Mouse (Mus musculus) cerebellum, postnatal 4 days (tissue): ENCODE measurements at regions not wholly inside any gene's neighbourhood (a gene's known extent, or its start where the extent isn't known, plus 50 kb on each side); places are given as distances from the start of the nearest gene placed in this dataset.
A peak's percentile ranks its signal among the peaks of the same experiment; 100 is the strongest.

Experiments
- DNase-seq, 2 experiments: peaks; one replicate each; pipeline ENCODE4 v3.0.0; 2022; ENCODE audit warnings: low spot score in 2 of 2, mixed read lengths in 1 of 2

DNA sequence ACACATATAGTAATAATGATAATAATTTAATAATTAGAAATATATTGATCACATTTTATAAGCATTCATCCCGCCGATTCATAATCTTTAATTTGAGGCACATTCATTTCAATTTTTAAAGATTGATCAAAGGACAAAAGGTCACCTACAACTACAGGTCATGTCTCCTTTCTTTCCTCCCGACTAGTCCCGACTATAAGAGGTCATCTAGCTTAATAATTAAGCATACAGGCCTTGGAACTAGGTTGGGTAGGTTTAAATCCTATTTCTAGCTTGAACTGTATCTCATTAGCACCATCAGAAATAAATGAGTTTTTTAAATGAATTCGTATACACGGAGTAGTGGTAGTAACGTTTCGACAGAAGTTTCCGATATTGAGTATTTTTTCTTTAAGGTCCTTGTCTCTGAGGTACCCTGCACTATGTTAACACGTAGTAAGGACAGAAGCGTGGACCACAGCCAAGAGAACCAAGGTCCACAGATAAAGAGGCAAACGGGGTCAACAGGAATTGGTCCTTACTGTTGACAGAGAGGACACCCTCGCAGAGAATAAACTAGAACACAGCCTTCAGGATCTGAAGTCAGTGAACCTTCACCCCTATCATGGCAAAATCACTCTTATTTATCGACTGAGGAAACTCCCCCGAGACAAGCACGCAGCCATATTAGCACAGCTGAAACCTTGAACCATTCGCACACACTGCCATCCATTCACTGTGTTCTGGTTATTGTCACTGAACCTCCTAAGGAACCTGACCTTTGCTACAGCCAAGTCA is 185.8 kb upstream of the Jmjd1c start:
- no peak for DNase-seq

DNA sequence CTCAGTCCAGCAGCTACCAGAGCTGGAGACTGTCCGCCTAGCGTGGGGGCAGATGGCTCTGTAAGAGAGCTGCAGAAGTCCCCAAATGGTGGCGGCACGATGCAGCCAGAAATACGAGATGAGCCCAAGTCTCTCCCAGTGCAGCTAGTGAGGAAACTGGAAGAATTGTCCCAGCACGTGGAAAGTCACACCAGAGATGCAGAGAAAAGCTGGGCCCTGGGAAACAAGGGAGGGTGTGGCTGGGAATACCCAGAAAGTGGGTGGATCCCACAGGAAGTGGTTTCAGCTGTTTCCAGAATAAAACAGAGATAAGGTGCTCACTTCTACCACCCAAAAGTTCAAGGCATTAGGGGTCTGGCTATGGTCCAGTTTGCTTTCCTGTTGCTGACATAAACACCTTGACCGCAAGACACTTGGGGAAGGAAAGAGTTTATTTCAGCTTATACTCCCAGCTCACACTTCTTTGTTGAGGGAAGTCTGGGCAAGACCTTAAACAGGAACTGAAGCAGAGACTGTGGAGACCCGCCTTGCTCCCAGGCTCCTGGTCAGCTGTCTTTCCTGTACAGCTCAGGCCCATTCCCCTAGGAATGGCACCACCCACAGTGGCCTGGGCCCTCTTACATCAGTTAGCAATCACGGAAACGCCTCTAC is 184.5 kb upstream of the Jmjd1c start:
- no peak for DNase-seq

DNA sequence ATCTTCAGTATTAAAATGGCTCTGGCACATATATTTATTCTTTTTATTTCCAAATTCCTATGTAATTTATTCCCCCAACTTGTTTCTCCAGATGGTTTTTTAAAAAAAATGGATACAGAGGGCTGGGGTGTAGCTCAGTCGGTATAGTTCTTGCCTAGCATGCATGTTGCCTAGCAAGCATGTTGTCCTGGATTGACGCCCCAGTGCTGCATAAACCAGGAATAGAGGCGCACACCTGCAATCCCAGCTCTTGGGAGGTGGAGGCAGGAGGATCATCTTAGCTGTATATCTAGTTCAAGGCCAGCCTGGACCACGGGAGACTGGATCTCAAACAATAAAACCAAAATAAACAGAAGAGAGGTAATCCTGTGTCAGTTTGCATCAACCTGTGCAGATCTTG is 183.5 kb upstream of the Jmjd1c start:
- no peak for DNase-seq

DNA sequence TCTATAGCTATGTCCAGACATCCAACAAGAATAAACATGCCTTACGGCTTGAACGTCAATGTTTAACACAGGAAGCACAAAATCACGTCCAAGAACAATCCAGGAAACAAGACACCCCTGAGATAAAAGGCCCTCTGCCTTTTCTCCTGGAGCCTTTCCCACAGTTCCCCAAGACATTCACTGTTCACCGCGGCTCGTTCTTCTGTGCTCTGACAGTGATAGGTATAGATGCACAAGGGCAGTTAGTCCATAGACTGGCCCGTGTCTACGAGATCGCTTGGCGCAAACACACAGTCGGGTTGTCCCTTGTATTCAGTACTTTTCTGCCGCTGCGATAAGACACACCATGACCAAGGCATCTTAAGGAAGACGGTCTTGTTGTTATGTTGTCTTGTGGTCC is 182.7 kb upstream of the Jmjd1c start:
- DNase-seq: no peak

DNA sequence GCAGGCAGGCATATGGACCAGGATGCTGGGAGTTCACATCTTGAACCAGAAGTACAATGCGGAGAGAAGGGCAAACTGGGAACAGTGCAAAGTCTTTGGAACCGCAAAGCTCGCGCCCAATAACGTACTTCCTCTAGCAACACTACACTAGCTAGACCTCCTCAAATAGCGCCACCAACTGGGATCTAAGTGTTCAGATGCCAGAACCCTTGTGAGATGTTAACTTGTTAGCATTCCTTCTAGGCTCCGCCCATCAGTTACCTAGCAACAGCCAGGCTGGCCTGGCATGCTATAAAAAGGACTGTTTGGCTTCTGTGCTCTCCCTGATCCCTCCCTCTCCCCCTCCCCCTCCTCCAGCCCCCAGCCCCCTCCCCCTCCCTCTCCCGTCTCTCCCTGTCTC is 182.3 kb upstream of the Jmjd1c start:
- peak in 1 of 2 experiments; percentile 48 for DNase-seq

DNA sequence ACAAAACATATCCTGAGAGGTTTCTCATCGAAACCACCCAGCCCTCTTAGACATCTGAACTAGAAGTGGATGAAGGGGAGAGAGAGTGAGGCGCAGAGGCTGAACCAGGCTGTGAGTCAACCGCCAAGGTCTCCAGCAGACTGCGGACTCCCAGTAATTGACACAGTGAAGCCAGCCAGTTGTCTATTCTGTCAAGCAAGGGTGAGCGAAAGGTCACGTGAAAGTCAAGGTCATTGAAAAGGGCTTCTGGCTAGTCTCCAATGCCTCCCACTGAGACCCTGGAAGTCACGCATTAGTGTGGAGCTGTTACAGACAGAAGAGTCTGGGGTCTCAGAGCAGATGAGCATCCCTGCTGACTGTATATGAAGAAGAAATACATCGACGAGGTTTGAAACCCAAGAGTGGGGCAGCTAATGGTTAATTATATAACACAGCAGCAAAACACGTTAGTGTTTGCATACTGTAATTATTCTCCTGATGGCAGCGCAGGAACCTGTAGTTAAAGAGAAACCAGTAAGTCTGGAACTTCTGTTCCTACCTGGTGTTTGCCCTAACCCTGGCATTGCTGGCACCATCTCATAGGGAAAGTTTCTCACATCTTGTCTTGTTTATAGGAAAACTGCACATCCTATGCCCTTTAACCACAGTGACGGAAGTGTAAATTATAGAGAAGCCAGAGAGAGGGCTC is 181.5 kb upstream of the Jmjd1c start:
- peak in 1 of 2 experiments; percentile 38 for DNase-seq

DNA sequence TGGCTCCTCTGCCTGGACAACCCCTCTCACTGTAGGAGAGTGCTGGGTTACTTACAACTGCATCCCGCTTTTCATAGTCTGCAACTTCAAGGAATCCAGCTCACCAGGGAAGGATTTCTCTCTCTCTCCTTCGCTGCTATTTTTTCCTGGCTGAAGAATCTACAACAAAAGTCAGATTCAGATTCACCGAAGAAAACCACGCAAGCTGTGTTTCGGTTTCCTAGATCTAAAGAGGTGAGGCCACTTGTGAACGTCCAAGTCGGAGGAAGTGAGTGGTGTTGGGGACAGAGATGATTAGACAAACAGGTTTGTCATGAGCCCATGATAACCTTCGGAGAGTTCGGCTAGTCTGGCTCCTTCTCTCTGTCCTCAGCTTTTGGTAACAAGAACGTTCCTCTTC is 180.1 kb upstream of the Jmjd1c start:
- DNase-seq: no peak

DNA sequence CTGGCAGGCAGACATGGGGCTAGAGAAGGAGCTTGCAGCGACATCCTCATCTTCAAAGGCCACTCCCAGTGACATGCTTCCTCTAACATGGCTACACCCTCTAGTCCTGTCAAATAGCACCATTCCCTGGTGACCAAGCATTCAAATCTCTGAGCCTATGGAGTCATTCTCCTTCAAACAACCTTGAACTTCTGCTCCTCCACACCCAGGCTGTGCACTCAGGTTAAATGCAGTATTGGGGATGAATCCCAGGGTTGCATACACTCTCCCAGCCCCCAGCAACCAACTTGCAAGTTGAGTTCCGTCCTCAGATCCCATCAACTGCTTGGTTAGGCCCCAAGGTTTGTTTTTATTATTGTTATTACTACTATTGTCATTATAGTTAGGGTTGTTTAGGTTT is 178.2 kb upstream of the Jmjd1c start:
- no peak for DNase-seq

DNA sequence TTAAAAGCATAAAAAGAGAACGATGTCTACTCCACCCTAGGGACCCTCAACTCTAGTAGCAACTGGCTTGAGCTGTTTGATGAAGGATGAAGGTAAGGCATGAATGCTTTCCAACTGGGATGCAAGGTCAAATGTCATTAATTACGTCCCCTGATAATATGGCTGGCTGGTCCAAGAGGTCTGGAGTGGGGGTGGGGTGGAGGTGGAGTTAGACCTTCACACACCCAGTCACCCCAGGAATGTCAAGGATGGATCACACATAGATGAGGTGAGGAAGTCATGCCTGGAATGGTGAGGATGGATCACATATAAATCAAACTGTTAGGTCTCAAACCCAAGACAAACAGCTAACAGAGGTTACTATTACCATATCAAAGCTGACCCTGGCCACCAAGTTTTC is 177.2 kb upstream of the Jmjd1c start:
- DNase-seq: no peak

DNA sequence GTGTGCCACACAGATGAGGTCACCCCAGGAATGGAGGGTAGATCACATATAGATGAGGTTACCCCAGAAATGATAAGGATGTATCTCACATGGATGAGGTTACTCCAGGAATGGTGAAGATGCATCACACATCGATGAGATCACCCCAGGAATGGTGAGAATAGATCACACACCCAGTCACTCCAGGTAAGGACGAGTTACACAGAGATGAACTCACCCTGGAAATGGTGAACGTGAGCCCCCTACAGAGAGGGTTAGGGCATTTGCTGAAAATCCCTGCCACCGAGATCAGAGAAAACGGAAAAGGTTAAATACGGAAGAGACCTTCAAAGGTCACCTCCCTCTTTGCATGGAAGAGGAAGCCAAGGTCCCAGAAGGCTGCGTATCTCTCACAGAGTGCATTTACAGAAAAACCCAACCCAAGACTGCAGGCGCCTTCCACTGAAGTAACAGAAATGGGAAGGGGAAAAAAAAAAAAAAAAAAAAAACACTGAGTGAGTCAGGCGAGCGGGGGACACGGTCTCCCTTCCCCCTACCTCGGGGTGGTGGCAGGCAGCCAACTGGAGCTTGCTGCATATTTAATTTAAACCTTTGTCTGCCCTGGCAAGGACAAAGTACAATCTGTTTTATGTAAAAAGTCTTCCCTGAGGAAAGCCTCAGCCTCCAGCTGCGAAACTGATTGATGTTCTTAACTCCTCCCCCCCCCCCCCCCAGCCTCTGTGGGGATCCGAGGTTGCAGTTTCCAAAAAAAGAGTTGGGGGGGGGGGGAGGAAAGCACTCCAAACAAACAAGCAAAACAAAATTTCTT is 175.8 kb upstream of the Jmjd1c start:
- peak; percentile 86 to 93 for DNase-seq

DNA sequence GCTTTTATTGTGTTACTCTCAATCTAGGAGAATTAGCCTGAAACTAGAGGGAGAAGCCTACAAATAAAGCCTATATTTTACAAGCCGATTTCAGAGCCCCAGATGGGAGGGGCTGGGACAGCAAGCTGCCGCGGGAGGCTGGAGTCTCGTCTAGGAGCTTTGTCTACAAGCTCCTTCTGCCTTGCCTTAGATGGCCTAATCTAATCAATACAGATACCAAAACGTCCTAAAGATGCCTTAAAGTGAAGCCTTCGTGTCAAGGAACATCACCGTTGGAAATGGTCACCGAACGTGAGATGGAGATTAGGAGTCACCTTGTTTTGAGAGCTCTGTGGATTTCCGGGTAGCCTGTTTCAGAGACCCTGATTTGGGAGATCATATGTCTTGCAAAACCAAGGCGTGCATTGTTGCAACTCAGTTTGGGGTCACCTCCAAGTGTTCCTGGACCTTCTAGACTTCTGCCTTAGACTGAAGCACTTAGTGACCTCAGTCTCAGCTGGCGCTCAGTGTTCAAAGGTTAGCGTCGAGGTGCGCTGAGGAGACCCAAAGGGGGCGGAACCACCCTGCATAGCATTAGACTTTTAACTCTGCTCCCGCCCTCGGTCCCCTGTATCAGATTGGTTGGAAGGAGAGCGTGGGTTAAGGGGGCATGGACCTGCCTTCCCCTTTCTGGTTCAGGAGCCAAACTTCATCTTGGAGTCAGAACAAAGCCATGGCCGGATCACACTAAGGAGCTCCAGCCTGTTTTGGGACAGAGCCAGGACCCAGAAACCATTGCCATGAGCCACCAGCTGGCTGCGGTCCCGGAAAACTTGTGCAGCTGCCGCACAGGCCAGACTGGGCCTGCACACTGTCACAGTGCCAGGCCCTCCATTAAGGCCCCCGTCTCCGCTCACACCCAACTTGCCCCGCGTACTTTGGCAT is 174.9 kb upstream of the Jmjd1c start:
- DNase-seq: peak; percentile 89 to 98

DNA sequence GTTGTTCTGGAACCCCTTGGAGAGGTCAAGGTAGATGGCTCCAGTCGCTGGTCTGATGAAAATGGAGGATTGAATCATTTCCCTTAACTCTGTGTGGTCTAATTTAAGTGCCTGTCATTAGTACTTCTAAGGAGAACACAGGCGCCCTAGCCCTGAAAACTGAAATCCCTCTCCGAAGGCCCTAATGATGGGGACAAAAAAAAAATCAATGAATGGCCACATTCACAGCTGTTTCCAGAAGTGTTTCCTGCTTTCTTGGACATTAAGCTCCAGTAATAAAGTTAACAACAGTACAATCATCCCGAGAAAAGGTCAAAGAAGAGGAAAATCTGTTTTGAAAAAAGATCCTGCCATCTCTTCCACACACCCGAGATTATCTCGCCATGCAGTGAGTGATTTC is 174.1 kb upstream of the Jmjd1c start:
- DNase-seq: no peak

DNA sequence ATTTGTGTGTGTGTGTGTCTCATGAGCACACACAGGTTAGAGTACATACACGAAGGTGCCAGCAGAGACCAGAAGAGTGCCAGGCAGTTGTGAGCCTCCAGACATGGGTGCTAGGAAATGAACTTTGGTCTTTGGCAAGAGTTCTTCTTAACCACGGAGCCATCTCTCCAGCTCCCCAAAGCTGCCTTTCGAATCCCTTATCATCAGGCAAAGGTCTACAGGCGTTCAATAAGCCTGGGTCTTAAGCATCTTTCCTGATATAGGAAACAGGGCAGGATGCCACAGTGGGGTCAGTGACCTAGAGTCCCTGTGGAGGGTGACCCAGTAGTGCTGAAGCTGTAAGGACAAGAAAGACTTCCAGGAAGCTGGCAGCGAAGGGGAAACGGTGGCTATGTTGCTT is 173.6 kb upstream of the Jmjd1c start:
- no peak for DNase-seq

DNA sequence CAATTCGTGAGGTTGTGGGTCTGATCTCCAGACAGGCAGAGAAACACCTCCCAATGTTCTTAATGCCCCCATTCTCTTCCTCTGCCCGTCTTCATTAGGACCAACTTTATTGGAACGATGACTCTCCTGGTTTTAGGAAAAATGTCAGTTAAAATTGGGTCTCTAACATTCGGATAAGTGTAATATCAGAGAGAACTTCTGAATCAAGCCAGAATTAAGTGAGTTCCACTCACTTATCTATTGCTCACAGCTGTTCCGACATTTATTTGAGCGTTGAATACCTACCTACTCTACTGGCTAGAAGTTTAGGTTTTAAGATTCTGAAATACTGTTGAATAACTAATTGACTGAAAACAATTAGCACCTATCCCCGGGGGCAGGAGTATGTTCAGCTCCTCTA is 172.0 kb upstream of the Jmjd1c start:
- no peak for DNase-seq

DNA sequence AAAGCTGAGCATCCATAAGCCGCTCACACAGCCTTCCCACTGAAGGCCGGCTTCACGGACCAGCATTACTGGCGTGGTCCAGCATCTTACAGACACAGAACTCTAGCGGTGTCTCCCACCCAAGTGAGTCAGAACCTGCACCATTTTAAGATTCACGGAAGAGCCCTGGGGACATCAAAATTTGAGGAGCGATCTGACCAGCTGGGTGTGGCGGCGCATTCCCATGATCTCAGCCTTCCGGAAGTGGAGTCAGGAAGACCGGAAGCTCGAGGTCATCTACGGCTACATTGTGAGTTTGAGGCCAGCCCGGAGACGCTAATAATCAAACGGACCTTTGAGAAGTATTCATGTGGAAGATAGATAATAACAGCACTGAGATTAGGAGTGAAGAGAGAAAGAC is 171.5 kb upstream of the Jmjd1c start:
- no peak for DNase-seq

DNA sequence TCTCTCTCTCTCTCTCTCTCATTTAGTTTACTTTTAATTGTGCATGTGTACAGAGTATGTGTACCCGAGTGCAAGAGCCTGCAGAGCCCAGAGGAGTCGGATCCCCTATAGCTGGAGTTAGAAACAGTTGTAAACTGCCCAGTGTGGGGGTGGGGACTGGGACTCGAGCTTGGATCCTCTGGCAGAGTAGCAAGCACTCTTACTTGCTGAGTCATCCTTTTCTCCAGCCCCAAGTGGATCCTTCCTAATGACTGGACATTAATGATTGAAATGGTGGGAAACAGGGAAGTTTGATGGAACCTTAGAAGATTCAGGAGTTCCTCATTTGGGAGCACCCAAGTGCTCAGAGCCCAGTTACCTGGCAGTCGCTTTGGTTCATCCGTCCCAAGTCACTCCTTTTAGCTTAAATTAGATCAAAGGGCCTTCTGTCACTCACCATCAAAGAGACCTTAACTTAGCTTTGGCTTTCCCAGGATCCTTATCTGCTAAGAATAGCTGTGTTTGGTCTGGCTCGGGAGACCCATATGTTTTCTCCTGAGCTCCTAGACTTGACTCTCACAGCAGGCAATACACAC is 170.3 kb upstream of the Jmjd1c start:
- no peak for DNase-seq

DNA sequence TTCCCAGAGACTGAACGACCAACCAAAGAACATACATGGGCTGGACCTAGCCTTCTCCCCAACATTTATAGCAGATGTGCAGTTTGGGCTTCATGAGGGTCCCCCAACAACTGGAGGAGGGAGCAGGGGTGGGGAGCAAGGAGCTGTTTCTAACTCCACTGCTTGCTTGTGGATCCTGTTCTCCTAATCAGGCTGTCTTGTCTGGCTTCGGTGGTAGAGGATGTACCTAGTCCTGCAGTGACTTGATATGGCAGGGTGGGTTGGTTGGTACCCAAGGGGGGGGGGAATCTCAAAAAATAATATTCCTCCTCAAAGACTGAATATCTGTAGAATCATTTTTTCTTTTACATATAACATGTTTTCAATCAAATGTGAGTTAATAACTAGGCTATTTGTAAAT is 168.3 kb upstream of the Jmjd1c start:
- DNase-seq: no peak

DNA sequence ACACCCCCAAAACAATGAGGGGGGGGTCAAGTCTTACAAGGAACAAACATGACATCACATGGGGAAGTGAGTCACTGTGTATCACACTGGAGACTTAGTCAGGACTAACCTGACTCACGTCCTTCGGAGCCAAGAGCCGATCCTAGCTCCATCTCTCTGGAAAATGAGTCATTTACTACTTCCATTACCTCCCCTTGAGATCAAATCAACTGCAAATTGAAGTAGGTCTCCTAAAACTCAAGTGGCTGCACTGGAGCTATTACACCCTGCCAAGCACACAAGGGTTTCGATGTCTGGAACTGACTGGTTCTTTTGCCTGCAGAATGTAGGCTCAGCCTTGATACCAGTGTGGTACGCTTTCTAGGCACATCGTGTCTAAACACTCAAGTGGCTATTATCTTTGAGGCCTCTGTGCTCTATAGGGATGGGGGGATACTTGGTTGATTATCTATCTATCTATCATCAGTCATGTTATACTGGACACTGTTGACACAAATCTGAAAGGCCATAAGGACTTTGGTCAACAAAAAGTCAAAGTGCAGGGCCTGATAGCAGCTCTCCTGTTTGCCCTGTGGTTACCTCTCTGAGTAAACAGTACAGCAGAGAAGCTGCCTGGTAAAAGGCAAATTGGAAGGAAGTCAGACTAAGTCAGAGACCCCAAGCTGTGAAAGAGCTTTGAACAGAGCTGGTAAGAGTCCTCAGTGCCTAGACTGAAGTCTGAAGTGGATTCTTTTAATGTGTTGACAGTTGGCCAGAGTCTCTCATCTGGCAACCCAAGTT is 167.5 kb upstream of the Jmjd1c start:
- no peak for DNase-seq

DNA sequence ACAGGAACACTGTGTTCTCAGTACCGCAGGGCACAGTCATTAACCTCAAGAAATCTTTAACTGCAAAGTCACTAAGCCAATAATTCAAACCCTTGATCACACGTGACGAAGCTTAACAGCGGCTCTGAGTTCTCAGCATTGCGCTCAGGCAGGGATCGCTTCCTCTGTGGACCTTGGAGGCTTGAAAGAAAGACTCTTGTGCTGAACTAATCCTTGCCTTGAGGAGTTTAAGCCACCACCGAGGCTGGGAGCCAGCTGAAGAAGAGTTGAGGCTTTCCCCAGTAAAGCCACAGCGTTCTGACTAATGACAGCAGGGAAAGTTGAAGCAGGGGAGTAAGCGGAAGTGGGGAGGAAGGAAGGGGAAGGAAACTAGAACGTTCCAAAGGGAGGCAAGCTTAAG is 165.4 kb upstream of the Jmjd1c start:
- DNase-seq: no peak

DNA sequence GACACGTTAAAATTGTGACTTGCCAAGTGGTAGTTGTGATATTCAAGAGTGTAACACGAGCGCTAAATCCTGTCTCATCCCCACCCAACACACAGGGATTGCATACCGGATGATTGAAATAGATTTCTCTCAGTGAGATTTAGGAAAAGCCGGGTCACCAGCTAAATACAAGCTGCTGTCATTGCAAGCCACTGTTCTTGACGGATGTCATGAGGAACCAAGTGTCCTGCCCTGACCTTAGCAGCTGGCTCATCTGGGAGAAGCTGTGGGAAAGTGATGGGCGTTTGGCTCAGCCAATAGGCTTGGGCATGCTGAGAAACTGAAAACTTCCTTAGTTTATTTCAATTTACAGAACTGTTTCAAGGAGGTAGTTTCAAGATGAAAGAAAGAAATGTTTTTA is 164.4 kb upstream of the Jmjd1c start:
- DNase-seq: no peak
